Mouse (Mus musculus) midbrain, embryonic 11.5 days (tissue): ENCODE results near the gene Dst. TPM values are rescaled to one million over a fixed set of nuclear protein-coding genes. Genes with fewer than 3 reads are reported as not detected.

Source experiments
- ATAC-seq: fragments of 200-750 bp; cut with Nextera tagmentation; 2 replicates; pipeline ENCODE4 v1.8.0; 2017; ENCODE audit warnings: moderate TSS enrichment, moderate library complexity; ENCODE audit not compliant: low FRiP score
- DNase-seq: peaks from one replicate; pipeline ENCODE4 v3.0.0; 2015; ENCODE audit warnings: low spot score; ENCODE audit errors: missing footprints
- H3K27ac ChIP-seq: fragments of 300-500 bp; sonication (generic); 2 replicates; pipeline ENCODE4 v1.5.1; 2014; ENCODE audit warnings: low read depth, low read length
- H3K27me3 ChIP-seq: fragments of 300-500 bp; sonication (generic); 2 replicates; pipeline ENCODE4 v1.6.1; 2014; ENCODE audit warnings: mild to moderate bottlenecking, low read length, moderate library complexity, mixed read lengths; ENCODE audit not compliant: control insufficient read depth, insufficient read depth
- H3K36me3 ChIP-seq: fragments of 300-500 bp; sonication (generic); 2 replicates; pipeline ENCODE4 v1.6.1; 2014; ENCODE audit warnings: mild to moderate bottlenecking, low read length, moderate library complexity, mixed read lengths; ENCODE audit not compliant: control insufficient read depth, insufficient read depth
- H3K4me1 ChIP-seq: fragments of 300-500 bp; sonication (generic); 2 replicates; pipeline ENCODE4 v1.6.1; 2014; ENCODE audit warnings: low read length; ENCODE audit not compliant: control insufficient read depth, insufficient read depth
- H3K4me2 ChIP-seq: fragments of 300-500 bp; sonication (generic); 2 replicates; pipeline ENCODE4 v1.6.1; 2014; ENCODE audit warnings: mild to moderate bottlenecking, moderate library complexity
- H3K4me3 ChIP-seq: fragments of 300-500 bp; sonication (generic); 2 replicates; pipeline ENCODE4 v1.5.1; 2014; ENCODE audit warnings: low read depth, low read length
- H3K9ac ChIP-seq: fragments of 300-500 bp; sonication (generic); 2 replicates; pipeline ENCODE4 v1.6.1; 2014; ENCODE audit warnings: low read length
- H3K9me3 ChIP-seq: fragments of 300-500 bp; sonication (generic); 2 replicates; pipeline ENCODE4 v1.6.1; 2016; ENCODE audit warnings: low read length; ENCODE audit not compliant: control insufficient read depth
- WGBS: fragments of 180-500 bp; shearing (Covaris S2); extraction: QIAGEN DNeasy Blood & Tissue Kit; methylation state at CpG from one replicate; pipeline ENCODE4 v1.1.7; 2014; 5-methylcytosine and 5-hydroxymethylcytosine counted together
- polyA plus RNA-seq: library from polyadenylated mRNA; unstranded; fragments of >200 nt; fragmentation: Nextera tagmentation; extraction: Ambion mirVana; gene quantifications from 2 replicates; pipeline ENCODE4 v1.2.1, GENCODE M21; 2014

Dst gene
- polyA plus RNA-seq, 1 experiment from 2014 or later = 33.3 TPM

DNA sequence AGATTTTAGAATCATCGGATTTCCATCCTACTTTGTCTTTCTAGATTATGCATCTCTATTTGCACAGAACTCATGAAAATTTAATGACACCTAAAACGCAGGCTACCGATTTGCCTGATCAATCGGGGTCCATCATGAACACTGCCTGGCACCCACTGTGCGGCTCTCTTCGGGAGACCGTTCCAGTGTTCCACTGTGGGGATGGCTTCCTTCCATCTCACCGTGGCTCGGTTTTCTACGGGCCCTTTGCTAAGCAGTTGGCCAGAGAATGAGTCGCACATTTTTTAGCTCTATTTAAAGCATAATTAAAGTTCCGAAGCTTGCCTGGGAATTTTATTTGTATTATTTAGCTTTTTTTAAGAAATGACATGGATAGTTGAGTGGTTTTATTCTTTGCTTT is 72.4 kb downstream of the Dst start:
- Histone ChIP-seq H3K27me3 (no peaks in the 10 kb centered on the region), H3K4me1 (no peaks in the 10 kb centered on the region; the same call in 1 of the 2 replicates), H3K4me3 (no peak overlapping the region), H3K9me3 (no peaks in the 10 kb centered on the region), H3K9ac (no peak overlapping the region), H3K4me2 (no peak overlapping the region), H3K36me3 (no peaks in the 10 kb centered on the region), H3K27ac (no peak overlapping the region)
- 81% methylated on average over 12 of the region's 12 CpGs for WGBS
- no peak for DNase-seq
- no peak for ATAC-seq

DNA sequence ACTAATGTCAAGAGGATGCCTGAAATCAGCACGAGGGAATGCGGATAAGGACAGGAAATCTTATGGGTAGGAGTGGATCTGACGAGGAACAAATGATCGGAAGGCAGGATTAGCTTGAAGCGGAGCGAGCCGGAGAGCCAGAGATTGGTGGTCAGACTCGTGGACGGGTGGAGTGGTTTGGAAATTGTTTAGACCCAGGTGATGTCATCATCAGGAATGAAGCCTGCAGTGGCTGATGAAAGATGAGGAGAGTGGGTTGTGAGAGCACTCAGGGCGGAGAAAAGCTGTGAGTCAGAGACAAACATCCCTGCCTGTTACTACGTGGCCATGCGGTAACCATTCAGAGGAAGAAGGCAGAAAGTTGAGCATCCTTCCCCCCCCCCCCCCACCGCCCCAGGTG is 81.6 kb downstream of the Dst start:
- no peak for ATAC-seq
- H3K27ac ChIP-seq = no peak overlapping the region
- H3K27me3 ChIP-seq = no peaks in the 10 kb centered on the region
- WGBS = 92% methylated on average over 12 of the region's 13 CpGs
- no peak for DNase-seq
- no peak overlapping the region for H3K9ac ChIP-seq
- H3K4me3 ChIP-seq = no peak overlapping the region
- H3K4me2 ChIP-seq = no peak overlapping the region
- H3K9me3 ChIP-seq = no peaks in the 10 kb centered on the region
- no peaks in the 10 kb centered on the region for H3K36me3 ChIP-seq
- no peaks in the 10 kb centered on the region for H3K4me1 ChIP-seq

DNA sequence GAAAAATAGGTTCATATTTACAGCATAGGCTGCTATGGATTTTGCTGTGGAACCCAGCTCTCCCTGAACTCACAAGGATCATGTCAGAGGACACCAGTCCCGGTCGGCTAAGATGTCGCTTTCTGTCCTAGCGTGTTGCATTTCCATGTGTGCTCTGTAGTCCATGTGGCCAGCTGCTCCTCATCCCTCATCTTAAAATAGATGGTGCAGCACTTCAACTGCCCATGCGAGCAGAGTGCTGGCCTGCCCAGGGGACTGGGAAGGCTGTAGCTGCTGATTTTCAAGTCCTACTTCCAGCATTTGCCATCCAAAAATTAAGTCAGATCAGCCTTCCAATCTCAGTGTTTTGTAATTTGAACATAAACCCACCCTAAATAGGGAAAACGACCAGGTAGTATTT is 83.0 kb downstream of the Dst start:
- H3K27me3 ChIP-seq = no peaks in the 10 kb centered on the region
- ATAC-seq = no peak
- DNase-seq = no peak
- 88% methylated on average over 6 of the region's 6 CpGs for WGBS
- no peak overlapping the region for H3K27ac ChIP-seq
- no peak overlapping the region for H3K9ac ChIP-seq
- H3K4me1 ChIP-seq = no peaks in the 10 kb centered on the region
- no peaks in the 10 kb centered on the region for H3K36me3 ChIP-seq
- no peak overlapping the region for H3K4me2 ChIP-seq
- no peak overlapping the region for H3K4me3 ChIP-seq
- no peaks in the 10 kb centered on the region for H3K9me3 ChIP-seq

- Histone ChIP-seq H3K27me3 (no peaks in the 10 kb centered on the region), H3K4me3 (no peak overlapping the region), H3K36me3 (no peaks in the 10 kb centered on the region), H3K4me2 (no peak overlapping the region), H3K4me1 (no peaks in the 10 kb centered on the region), H3K9ac (no peak overlapping the region), H3K27ac (no peak overlapping the region), H3K9me3 (no peaks in the 10 kb centered on the region)
- DNase-seq (no peak), ATAC-seq (no peak)
- WGBS = 87% methylated on average over 11 of the region's 11 CpGs
Observed at GRCm38 (mm10) chr1:33992810-33993209, 84.8 kb downstream of the Dst start.

- Histone ChIP-seq H3K4me3 (no peak overlapping the region), H3K4me1 (no peaks in the 10 kb centered on the region), H3K4me2 (no peak overlapping the region), H3K36me3 (no peaks in the 10 kb centered on the region), H3K9me3 (no peaks in the 10 kb centered on the region), H3K27ac (no peak overlapping the region), H3K27me3 (no peaks in the 10 kb centered on the region), H3K9ac (no peak overlapping the region)
- DNase-seq (no peak), ATAC-seq (no peak)
- WGBS = 79% methylated on average over 9 of the region's 9 CpGs
Observed at GRCm38 (mm10) chr1:33994201-33994600, 86.2 kb downstream of the Dst start.

GRCm38 (mm10) chr1:33995386-33995785 is 87.4 kb downstream of the Dst start:
- DNase-seq (peak; percentile 69), ATAC-seq (no peak)
- H3K27ac ChIP-seq = no peak overlapping the region
- no peak overlapping the region for H3K4me2 ChIP-seq
- no peaks in the 10 kb centered on the region for H3K36me3 ChIP-seq
- H3K4me3 ChIP-seq = no peak overlapping the region
- H3K9me3 ChIP-seq = no peaks in the 10 kb centered on the region
- no peak overlapping the region for H3K9ac ChIP-seq
- no peaks in the 10 kb centered on the region for H3K27me3 ChIP-seq
- 86% methylated on average over 6 of the region's 6 CpGs for WGBS
- no peaks in the 10 kb centered on the region for H3K4me1 ChIP-seq

DNA sequence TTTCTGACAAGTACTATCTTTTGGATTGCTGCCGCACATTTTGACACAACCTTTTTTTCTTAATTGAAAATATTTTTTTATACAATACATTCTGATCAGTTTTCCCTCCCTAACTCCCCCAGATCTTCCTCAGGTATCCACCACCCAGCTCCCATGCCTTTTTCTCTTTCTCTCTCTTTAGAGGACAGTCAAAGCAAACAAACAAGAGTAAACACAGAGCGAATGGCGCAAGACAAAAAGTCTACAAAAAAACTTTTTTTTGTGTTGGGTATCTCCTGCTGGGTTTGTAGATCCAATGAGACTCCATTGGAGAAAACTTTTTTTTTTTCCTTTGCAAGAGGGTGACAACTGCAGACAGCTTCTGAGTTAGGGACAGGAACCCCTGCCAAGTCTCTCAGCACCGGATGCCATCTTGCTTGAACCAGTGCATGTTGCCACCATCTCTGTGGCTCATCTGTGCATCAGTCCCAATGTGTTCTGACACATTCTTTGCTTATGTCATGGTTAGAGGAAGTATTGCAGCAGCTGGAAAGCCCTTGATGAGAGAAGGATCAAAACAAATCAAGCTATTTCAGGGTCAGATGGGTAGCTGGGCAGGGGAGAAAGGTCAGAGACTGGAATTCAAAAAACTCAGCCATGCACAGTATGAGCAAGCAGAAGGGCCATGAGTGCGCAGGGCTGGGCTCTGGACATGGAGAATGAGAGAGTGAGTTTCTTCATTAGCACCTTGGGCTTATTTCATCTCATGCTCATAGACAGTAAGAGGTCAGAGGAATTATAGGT is 88.3 kb downstream of the Dst start:
- ATAC-seq = no peak
- H3K27ac ChIP-seq = no peak overlapping the region

GRCm38 (mm10) chr1:34002321-34002720 is 94.3 kb downstream of the Dst start:
- Histone ChIP-seq H3K9ac (no peak overlapping the region), H3K36me3 (no peaks in the 10 kb centered on the region), H3K9me3 (no peaks in the 10 kb centered on the region), H3K4me1 (peaks cover 13% of the 10 kb centered on the region; the same call in 1 of the 2 replicates), H3K4me3 (no peak overlapping the region), H3K27ac (no peak overlapping the region), H3K4me2 (no peak overlapping the region), H3K27me3 (no peaks in the 10 kb centered on the region)
- DNase-seq = peak; percentile 75
- no peak for ATAC-seq
- WGBS = 89% methylated on average over 4 of the region's 4 CpGs

More for the DNA sequence above, 88.3 kb downstream of the Dst start:
- Histone ChIP-seq H3K27me3 (no peaks in the 10 kb centered on the region), H3K4me2 (no peak overlapping the region), H3K4me3 (no peak overlapping the region), H3K4me1 (no peaks in the 10 kb centered on the region), H3K36me3 (no peaks in the 10 kb centered on the region), H3K9ac (no peak overlapping the region), H3K9me3 (no peaks in the 10 kb centered on the region)
- 83% methylated on average over 5 of the region's 5 CpGs for WGBS
- DNase-seq = peak; percentile 65

DNA sequence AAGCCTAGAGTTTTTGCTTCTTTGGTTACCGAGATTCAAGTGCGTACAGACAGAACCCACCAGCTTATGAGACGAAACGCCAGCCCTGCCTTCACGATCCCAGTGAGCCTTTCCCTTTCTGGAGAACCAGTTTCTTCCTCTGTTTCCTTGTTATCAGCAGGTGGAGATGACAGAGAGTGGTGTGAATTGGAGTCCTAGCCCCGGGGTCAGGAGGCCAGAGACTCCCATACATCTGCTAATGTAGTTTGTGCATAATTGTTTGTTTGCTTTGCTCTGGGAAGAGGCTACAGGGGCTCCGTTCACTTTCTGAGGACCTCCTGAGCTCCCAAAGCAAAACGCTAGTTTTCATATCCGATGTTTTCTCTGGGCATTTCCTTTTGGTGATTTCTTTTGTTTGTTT is 94.9 kb downstream of the Dst start:
- no peaks in the 10 kb centered on the region for H3K36me3 ChIP-seq
- peaks cover 18% of the 10 kb centered on the region; the same call in 1 of the 2 replicates for H3K4me1 ChIP-seq
- 51% methylated on average over 9 of the region's 9 CpGs for WGBS
- no peak overlapping the region for H3K4me2 ChIP-seq
- ATAC-seq (no peak), DNase-seq (peak; percentile 76)
- H3K27ac ChIP-seq = no peak overlapping the region
- H3K4me3 ChIP-seq = no peak overlapping the region
- no peaks in the 10 kb centered on the region for H3K27me3 ChIP-seq
- H3K9ac ChIP-seq = no peak overlapping the region
- no peaks in the 10 kb centered on the region for H3K9me3 ChIP-seq
